Mouse (Mus musculus) liver, embryonic 14.5 days (tissue): ENCODE measurements around the gene Pde11a.

Experiments
- CTCF ChIP-seq: IDR thresholded peaks from 2 replicates; pipeline ENCODE4 v1.5.1; 2016; ENCODE audit warnings: antibody characterized with exemption, low read depth, control low read depth
- EP300 ChIP-seq: IDR thresholded peaks from 2 replicates; pipeline ENCODE4 v1.6.1; 2016; ENCODE audit warnings: antibody characterized with exemption, low read depth

GRCm38 (mm10) chr2:76248242-76248641 lies 90.3 kb downstream of the Pde11a start:
- TF ChIP-seq EP300 (no peak), CTCF (no peak)
